Mouse (Mus musculus) kidney, postnatal 25 days (tissue): Measurements from ENCODE around the gene Cnnm1.

Source experiments
- DNase-seq, 2 experiments: peaks; one replicate each; pipeline ENCODE4 v3.0.0; 2021; ENCODE audit warnings: mixed read lengths in 2 of 2

The Cnnm1 gene

GRCm38 (mm10) chr19:43546337-43547117 is 106.3 kb downstream of the Cnnm1 start:
- DNase-seq, result no peak
